ENCODE assay signal across 8 mouse cellular contexts in genomic region chr10:40371914-40372675, GRCm38 (mm10). TPM values are rescaled to one million over a fixed set of nuclear protein-coding genes. Genes with fewer than 3 reads are reported as not detected.
A peak's percentile ranks its signal among the peaks of the same experiment; 100 is the strongest.
DNase-seq lines count a peak whose midpoint lies in the region; ATAC-seq and TF ChIP-seq lines count a peak whose summit lies in the region.

No protein-coding gene starts in this region.

- H3K9ac ChIP-seq in hindbrain, embryonic 11.5 days (ENCODE audit: low read depth, low read length) = no peak overlapping the region
- no peak overlapping the region for H3K9ac ChIP-seq in limb, embryonic 14.5 days (ENCODE audit: low read depth, low read length, severe bottlenecking)
- no peak overlapping the region for H3K9ac ChIP-seq in stomach, embryonic 15.5 days

- 51% methylated on average over 11 of the region's 11 CpGs for WGBS in hindbrain, embryonic 11.5 days
- WGBS in limb, embryonic 14.5 days = 21% methylated on average over 11 of the region's 11 CpGs
- whole genome bisulfite sequencing in stomach, embryonic 15.5 days = 33% methylated on average over 11 of the region's 11 CpGs

- H3ac ChIP-seq in C2C12 (ENCODE audit: control insufficient read depth, insufficient read length, low read depth) = peak overlapping the region; percentile 60

- peaks cover 33% of the 10 kb centered on the region for H3K4me1 ChIP-seq in bone marrow macrophage, adult 2 months (ENCODE audit: control insufficient read depth, insufficient read depth, low read length)
- H3K4me1 ChIP-seq in hindbrain, embryonic 11.5 days (replicated peaks; ENCODE audit: control insufficient read depth, insufficient read depth, low read length) = 0 out of 2 replicates have a peak, but pooled peaks cover 2% of the 10 kb centered on the region
- peaks cover 25% of the 10 kb centered on the region for H3K4me1 ChIP-seq in limb, embryonic 14.5 days (ENCODE audit: control insufficient read depth, insufficient read depth, low read length)
- peaks cover 12% of the 10 kb centered on the region for H3K4me1 ChIP-seq in stomach, embryonic 15.5 days

- TF ChIP-seq CTCF in C2C12 (IDR thresholded peaks at IDR 0.05; ENCODE audit: control insufficient read depth, insufficient read depth, insufficient read length) = no peak
- TF ChIP-seq CTCF in bone marrow macrophage, adult 2 months (IDR thresholded peaks at IDR 0.05; ENCODE audit: low read depth, low read length) = no peak

- TF ChIP-seq POLR2A in bone marrow macrophage, adult 2 months (IDR thresholded peaks at IDR 0.05; ENCODE audit: borderline replicate concordance, low read depth, low read length) = no peak
- no peak for TF ChIP-seq POLR2A in limb, embryonic 14.5 days (IDR thresholded peaks at IDR 0.05; ENCODE audit: borderline replicate concordance, extremely low read depth, insufficient read depth, insufficient read length)

- H3K36me3 ChIP-seq in C2C12 (ENCODE audit: control insufficient read depth, insufficient read depth) = no peaks in the 10 kb centered on the region
- no peaks in the 10 kb centered on the region for H3K36me3 ChIP-seq in hindbrain, embryonic 11.5 days (ENCODE audit: control insufficient read depth, insufficient read depth, low read length)
- no peaks in the 10 kb centered on the region for H3K36me3 ChIP-seq in limb, embryonic 14.5 days (ENCODE audit: control insufficient read depth, insufficient read depth, low read length)
- H3K36me3 ChIP-seq in stomach, embryonic 15.5 days = no peaks in the 10 kb centered on the region

- H3K79me3 ChIP-seq in C2C12 (ENCODE audit: low read depth) = peaks cover 9% of the 10 kb centered on the region

- DNase-seq in heart, adult 8-10 months (ENCODE audit: low spot score) = peak; percentile 24
- DNase-seq in heart, postnatal 25 days (ENCODE audit: low spot score) = no peak
- peak; percentile 41 for DNase-seq in hindbrain, embryonic 11.5 days (ENCODE audit: low spot score)
- peak; percentile 82 for DNase-seq in limb, embryonic 14.5 days (ENCODE audit: low spot score)
- DNase-seq in urinary bladder, postnatal 36 days (ENCODE audit: low spot score in 2 of 2) = no peak

- intact Hi-C loops in heart, postnatal 25 days (cut with DNase I) = loop anchor here (5.0 kb wide), 1 partner anchor 150 kb away; no protein-coding TSS in a partner anchor

- no peak overlapping the region for H3K4me3 ChIP-seq in C2C12 (ENCODE audit: insufficient read depth, poor library complexity, severe bottlenecking)
- peak overlapping the region; percentile 63 for H3K4me3 ChIP-seq in bone marrow macrophage, adult 2 months (ENCODE audit: insufficient read depth, low read length)
- H3K4me3 ChIP-seq in hindbrain, embryonic 11.5 days (ENCODE audit: low read depth, low read length) = no peak overlapping the region
- H3K4me3 ChIP-seq in limb, embryonic 14.5 days (replicated peaks; ENCODE audit: low read length) = no peak overlapping the region
- H3K4me3 ChIP-seq in stomach, embryonic 15.5 days (replicated peaks) = no peak overlapping the region

- H3K79me2 ChIP-seq in C2C12 (ENCODE audit: control insufficient read depth, insufficient read depth) = peaks cover 46% of the 10 kb centered on the region

- no peaks in the 10 kb centered on the region for H3K9me3 ChIP-seq in hindbrain, embryonic 11.5 days (ENCODE audit: control insufficient read depth, low read length)
- H3K9me3 ChIP-seq in limb, embryonic 14.5 days (ENCODE audit: control insufficient read depth, low read length) = no peaks in the 10 kb centered on the region
- no peaks in the 10 kb centered on the region for H3K9me3 ChIP-seq in stomach, embryonic 15.5 days

- H3K27me3 ChIP-seq in C2C12 (ENCODE audit: control insufficient read depth, insufficient read depth, insufficient read length) = no peaks in the 10 kb centered on the region
- no peaks in the 10 kb centered on the region for H3K27me3 ChIP-seq in hindbrain, embryonic 11.5 days (ENCODE audit: control insufficient read depth, insufficient read depth, low read length)
- H3K27me3 ChIP-seq in limb, embryonic 14.5 days (ENCODE audit: control insufficient read depth, insufficient read depth, low read length) = no peaks in the 10 kb centered on the region
- no peaks in the 10 kb centered on the region for H3K27me3 ChIP-seq in stomach, embryonic 15.5 days (replicated peaks)

- no peak overlapping the region for H3K4me2 ChIP-seq in hindbrain, embryonic 11.5 days (replicated peaks; ENCODE audit: low read depth, low read length)
- peak overlapping the region; percentile 18 for H3K4me2 ChIP-seq in limb, embryonic 14.5 days (replicated peaks; ENCODE audit: low read depth, low read length, severe bottlenecking)
- H3K4me2 ChIP-seq in stomach, embryonic 15.5 days = peak overlapping the region; percentile 41

- peak overlapping the region; percentile 84 for H3K27ac ChIP-seq in bone marrow macrophage, adult 2 months (ENCODE audit: insufficient read depth, low read depth, low read length)
- H3K27ac ChIP-seq in hindbrain, embryonic 11.5 days (ENCODE audit: low read depth, low read length) = peak overlapping the region; percentile 47; the same call in 1 of the 2 replicates
- H3K27ac ChIP-seq in limb, embryonic 14.5 days (replicated peaks; ENCODE audit: low read depth, low read length) = peak overlapping the region; percentile 71
- peak overlapping the region; percentile 81 for H3K27ac ChIP-seq in stomach, embryonic 15.5 days

- ATAC-seq in hindbrain, embryonic 11.5 days (ENCODE audit: low FRiP score) = peak; percentile 47; the same call in 1 of the 2 replicates
- peak; percentile 68 for ATAC-seq in limb, embryonic 14.5 days (ENCODE audit: low FRiP score, low read depth)
- peak; percentile 56; the same call in 1 of the 2 replicates for ATAC-seq in stomach, embryonic 15.5 days (ENCODE audit: insufficient read depth, low FRiP score, low read depth)

TF ChIP-seq in C2C12, 6 proteins besides CTCF, POLR2A, EP300 and RAD21:
- TF ChIP-seq FOSL1 (IDR thresholded peaks at IDR 0.05; ENCODE audit: insufficient read depth, low read length, poor library complexity, severe bottlenecking) (peak; percentile 80), MYOG (IDR thresholded peaks at IDR 0.05; ENCODE audit: control insufficient read depth, extremely low read depth, insufficient read length) (no peak), CEBPB (IDR thresholded peaks at IDR 0.05; ENCODE audit: low read depth) (peak; percentile 99), USF1 (IDR thresholded peaks at IDR 0.05; ENCODE audit: low read depth) (peak; percentile 91), MYOD1 (IDR thresholded peaks at IDR 0.05; ENCODE audit: control insufficient read depth, insufficient read length, low read depth) (no peak), MAX (IDR thresholded peaks at IDR 0.05) (peak; percentile 52)

RNA-seq across cellular contexts. Expression of gene Cdk19, which starts 32.7 kb away (rescaled TPM):
- total RNA-seq in heart, adult 8-10 months (2022) = 10 to 100 TPM; 12.1 to 13.7 (median 13.4) TPM
- total RNA-seq in heart, postnatal 25 days (2021) = 10 to 100 TPM; 11.9 to 15.7 TPM
- 3.9 TPM for polyA plus RNA-seq in C2C12 (2012; fragmentation: generic; extraction: Trizol)
- polyA plus RNA-seq in bone marrow macrophage, adult 2 months (2012; ENCODE audit: insufficient read depth, insufficient read length, missing spikeins) = 38.4 and 41.2 TPM in 2 replicates
- polyA plus RNA-seq in hindbrain, embryonic 11.5 days (2014; fragmentation: Nextera tagmentation; extraction: Ambion mirVana) = 9.0 and 9.5 TPM in 2 replicates
- 13.5 and 15.6 TPM in 2 replicates for polyA plus RNA-seq in limb, embryonic 14.5 days (2012; rRNA removed)
- 12.2 and 14.4 TPM in 2 replicates for polyA plus RNA-seq in limb, embryonic 14.5 days (2014; fragmentation: Nextera tagmentation; extraction: Ambion mirVana)
- 8.3 and 9.0 TPM in 2 replicates for polyA plus RNA-seq in stomach, embryonic 15.5 days (2015; fragmentation: Nextera tagmentation; extraction: Ambion mirVana)

Comparison
In these comparisons a context has a peak if more than half of its experiments do, and no peak if none do; other contexts are left out.
1. DNase-seq: peak in heart, adult 8-10 months (single experiment), hindbrain, embryonic 11.5 days (single experiment) and limb, embryonic 14.5 days (single experiment); none in heart, postnatal 25 days (single experiment) and urinary bladder, postnatal 36 days (0 of 2).
2. Peak in every context shown above with its lines, with median percentiles within 50 percentile points of each other: H3K27ac ChIP-seq and ATAC-seq.